Mouse (Mus musculus) layer of hippocampus, adult 9-11 months (tissue): ENCODE data around the gene Nr3c2.

Experiments
- DNase-seq: peaks from one replicate; pipeline ENCODE4 v3.0.0; 2022

Gene Nr3c2

GRCm38 (mm10) chr8:77261215-77261614 lies 362.0 kb downstream of the Nr3c2 start:
- no peak for DNase-seq

- DNase-seq = no peak
These were observed 363.2 kb downstream of the Nr3c2 start for GRCm38 (mm10) chr8:77262216-77263009.

- no peak for DNase-seq
These were observed 368.7 kb downstream of the Nr3c2 start for GRCm38 (mm10) chr8:77267941-77268405.

- no peak for DNase-seq
These were observed 372.9 kb downstream of the Nr3c2 start for GRCm38 (mm10) chr8:77272136-77272535.

GRCm38 (mm10) chr8:77275571-77275970 lies 376.3 kb downstream of the Nr3c2 start:
- no peak for DNase-seq

GRCm38 (mm10) chr8:77276827-77277226 lies 377.6 kb downstream of the Nr3c2 start:
- no peak for DNase-seq

- DNase-seq = no peak
These were observed 379.0 kb downstream of the Nr3c2 start for GRCm38 (mm10) chr8:77278246-77278645.

GRCm38 (mm10) chr8:77279977-77280376 lies 380.7 kb downstream of the Nr3c2 start:
- no peak for DNase-seq

- DNase-seq = no peak
These were observed 383.5 kb downstream of the Nr3c2 start for GRCm38 (mm10) chr8:77282605-77283236.

GRCm38 (mm10) chr8:77284473-77284872 lies 385.2 kb downstream of the Nr3c2 start:
- no peak for DNase-seq

GRCm38 (mm10) chr8:77288065-77288464 lies 388.8 kb downstream of the Nr3c2 start:
- DNase-seq = no peak

GRCm38 (mm10) chr8:77288492-77288891 lies 389.2 kb downstream of the Nr3c2 start:
- no peak for DNase-seq

GRCm38 (mm10) chr8:77292120-77292519 lies 392.9 kb downstream of the Nr3c2 start:
- no peak for DNase-seq

GRCm38 (mm10) chr8:77292649-77293048 lies 393.4 kb downstream of the Nr3c2 start:
- peak; percentile 44 for DNase-seq

- peak; percentile 38 for DNase-seq
These were observed 395.4 kb downstream of the Nr3c2 start for GRCm38 (mm10) chr8:77294599-77294998.
